Mouse (Mus musculus) colon, adult 2 months (tissue): ENCODE measurements around the gene Oat. TPM values are rescaled to one million over a fixed set of nuclear protein-coding genes. Genes with fewer than 3 reads are reported as not detected.

ENCODE experiments used
- polyA plus RNA-seq: library from polyadenylated mRNA; depleted of rRNA; stranded (reverse); fragments of >200 nt; gene quantifications from 2 replicates; pipeline ENCODE4 v1.2.3, GENCODE M21; 2012; rRNA removed

Oat gene
- 98.0 and 108 TPM in 2 replicates for polyA plus RNA-seq

DNA sequence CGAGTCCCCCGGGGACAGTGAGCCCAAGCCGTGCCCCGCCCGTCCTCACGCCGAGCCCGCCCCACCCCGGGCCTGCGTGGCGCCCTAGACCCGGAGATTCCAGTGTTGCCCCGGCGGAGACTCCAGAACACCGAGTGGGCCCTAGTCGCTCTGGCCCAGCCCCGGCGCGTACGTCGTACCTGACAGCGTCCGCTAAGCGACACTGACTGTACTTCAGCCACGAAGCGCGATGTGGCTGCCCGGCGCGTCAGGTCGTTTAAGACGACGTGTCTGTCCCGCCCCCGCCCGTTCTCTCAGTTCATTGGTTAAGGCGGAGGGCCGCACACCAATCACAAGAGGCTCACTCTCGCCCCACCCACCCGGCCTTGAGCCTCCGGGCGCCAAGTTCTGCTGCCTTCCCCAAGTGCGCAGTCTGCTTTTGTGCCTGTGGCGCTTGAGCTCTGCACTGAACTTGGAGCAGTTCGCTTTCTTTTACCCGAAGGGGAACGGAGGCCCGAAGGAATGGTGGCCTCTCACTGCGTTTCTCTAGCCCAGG, at the start of gene Oat:
Gene Oat, minus strand, starts transcription at position 283 of the 535 bp plus-strand sequence.

DNA sequence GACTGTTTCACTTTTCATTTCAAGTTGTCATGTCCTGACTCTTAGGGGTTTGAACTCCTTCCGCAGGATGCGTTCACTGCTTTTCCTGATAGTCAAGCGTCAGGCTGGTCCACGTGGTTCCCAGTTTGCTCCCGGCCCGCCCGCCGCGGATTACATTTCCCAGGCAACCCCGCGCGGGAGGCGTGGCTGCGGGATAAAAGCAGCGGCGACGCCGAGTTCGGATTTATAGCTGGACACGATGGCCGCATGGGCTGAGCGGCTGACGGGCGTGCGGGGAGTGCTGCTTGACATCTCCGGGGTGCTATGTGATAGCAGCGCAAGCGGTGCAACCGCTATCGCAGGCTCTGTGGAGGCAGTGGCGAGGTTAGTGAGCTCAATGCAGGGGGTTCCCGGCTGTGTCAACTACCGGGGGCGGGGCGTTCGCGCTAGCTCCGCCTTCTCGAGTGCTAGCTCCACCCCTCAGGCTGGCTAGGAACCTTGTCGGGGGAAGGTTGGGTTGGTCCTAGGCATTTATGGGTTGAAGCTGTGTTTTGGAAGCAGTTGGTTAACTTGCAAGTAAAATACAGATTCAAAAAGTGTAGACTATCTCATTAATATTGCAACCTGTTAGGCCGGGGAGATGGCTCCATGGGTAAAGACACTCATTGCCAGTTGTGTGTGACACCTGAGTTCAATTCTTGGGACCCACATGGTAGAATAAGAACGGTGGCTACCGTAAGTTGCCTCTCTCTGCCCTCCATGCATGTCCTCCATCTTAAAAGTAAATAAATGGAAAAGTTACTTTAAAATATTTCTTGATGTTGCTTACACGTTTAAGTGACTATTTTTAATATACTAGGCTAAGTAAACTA, 34.5 kb upstream of the Oat start, which contains the start of gene Lhpp:
Gene Lhpp, plus strand, starts transcription at position 171 of the 851 bp plus-strand sequence.

GRCm38 (mm10) chr7:132599071-132599975, 23.1 kb upstream of the Oat start, which contains the start of gene Nkx1-2:
Gene Nkx1-2 (minus strand): TSS chr7:132599637.

Other genes starting within 250 kb of the Oat start
- gene Nkx1-2, start 23.2 kb upstream of the Oat start, polyA plus RNA-seq: not detected in 2 replicates
- gene Lhpp, start 34.2 kb upstream of the Oat start, polyA plus RNA-seq: 15.2 and 19.6 TPM in 2 replicates
- gene Fam53b, start 237.5 kb upstream of the Oat start, polyA plus RNA-seq: 28.2 and 32.8 TPM in 2 replicates